Mouse (Mus musculus): ENCODE data around the gene Rptor.

Rptor gene

GRCm38 (mm10) chr11:119607464-119607863, 4.8 kb downstream of the Rptor start:
- no peak for DNase-seq (ENCODE audit: low read depth, low spot score)

- DNase-seq (ENCODE audit: low read depth, low spot score): no peak
These were observed 8.8 kb downstream of the Rptor start for GRCm38 (mm10) chr11:119611496-119611895.

- no peak for DNase-seq (ENCODE audit: low read depth, low spot score)
These were observed 9.5 kb downstream of the Rptor start for GRCm38 (mm10) chr11:119612179-119612578.

- DNase-seq (ENCODE audit: low read depth, low spot score): no peak
These were observed 12.4 kb downstream of the Rptor start for GRCm38 (mm10) chr11:119615087-119615486.

GRCm38 (mm10) chr11:119618763-119619162, 16.1 kb downstream of the Rptor start:
- no peak for DNase-seq (ENCODE audit: low read depth, low spot score)

- DNase-seq (ENCODE audit: low read depth, low spot score): no peak
These were observed 18.6 kb downstream of the Rptor start for GRCm38 (mm10) chr11:119621266-119621665.

- no peak for DNase-seq (ENCODE audit: low read depth, low spot score)
These were observed 21.1 kb downstream of the Rptor start for GRCm38 (mm10) chr11:119623800-119624199.

- no peak for DNase-seq (ENCODE audit: low read depth, low spot score)
These were observed 21.7 kb downstream of the Rptor start for GRCm38 (mm10) chr11:119624401-119624800.

- DNase-seq (ENCODE audit: low read depth, low spot score): no peak
These were observed 22.2 kb downstream of the Rptor start for GRCm38 (mm10) chr11:119624955-119625354.

GRCm38 (mm10) chr11:119625476-119625875, 22.8 kb downstream of the Rptor start:
- no peak for DNase-seq (ENCODE audit: low read depth, low spot score)

GRCm38 (mm10) chr11:119625943-119626342, 23.2 kb downstream of the Rptor start:
- DNase-seq (ENCODE audit: low read depth, low spot score): no peak

GRCm38 (mm10) chr11:119627243-119627642, 24.5 kb downstream of the Rptor start:
- no peak for DNase-seq (ENCODE audit: low read depth, low spot score)

- DNase-seq (ENCODE audit: low read depth, low spot score): no peak
These were observed 26.4 kb downstream of the Rptor start for GRCm38 (mm10) chr11:119629072-119629471.

GRCm38 (mm10) chr11:119630329-119630728, 27.6 kb downstream of the Rptor start:
- no peak for DNase-seq (ENCODE audit: low read depth, low spot score)

- DNase-seq (ENCODE audit: low read depth, low spot score): no peak
These were observed 28.6 kb downstream of the Rptor start for GRCm38 (mm10) chr11:119631222-119631870.

GRCm38 (mm10) chr11:119636371-119636883, 33.7 kb downstream of the Rptor start:
- no peak for DNase-seq (ENCODE audit: low read depth, low spot score)

- DNase-seq (ENCODE audit: low read depth, low spot score): no peak
These were observed 34.8 kb downstream of the Rptor start for GRCm38 (mm10) chr11:119637519-119637918.

GRCm38 (mm10) chr11:119640491-119640890, 37.8 kb downstream of the Rptor start:
- DNase-seq (ENCODE audit: low read depth, low spot score): no peak

- no peak for DNase-seq (ENCODE audit: low read depth, low spot score)
These were observed 39.2 kb downstream of the Rptor start for GRCm38 (mm10) chr11:119641831-119642381.

GRCm38 (mm10) chr11:119643347-119643746, 40.6 kb downstream of the Rptor start:
- DNase-seq (ENCODE audit: low read depth, low spot score): no peak

- no peak for DNase-seq (ENCODE audit: low read depth, low spot score)
These were observed 41.4 kb downstream of the Rptor start for GRCm38 (mm10) chr11:119644140-119644539.

- DNase-seq (ENCODE audit: low read depth, low spot score): no peak
These were observed 42.1 kb downstream of the Rptor start for GRCm38 (mm10) chr11:119644612-119645379.

- DNase-seq (ENCODE audit: low read depth, low spot score): no peak
These were observed 47.8 kb downstream of the Rptor start for GRCm38 (mm10) chr11:119650456-119650855.

All from retina, adult 2 months (tissue).